Mouse (Mus musculus) megakaryocyte progenitor cell, adult 5-6 weeks (primary cell): ENCODE measurements around the gene Tgif1. TPM values are rescaled to one million over a fixed set of nuclear protein-coding genes. Genes with fewer than 3 reads are reported as not detected.
A peak's percentile ranks its signal among the peaks of the same experiment; 100 is the strongest.
"Not testable (repeated sequence)": the region's sequence is repeated elsewhere in the genome, so short reads cannot be mapped to it uniquely, and the experiment has no call there.

Source experiments
- ATAC-seq: replicated peaks from 2 replicates; pipeline ENCODE4 v1.8.0; 2016; ENCODE audit warnings: mild to moderate bottlenecking, moderate TSS enrichment, inconsistent platforms; ENCODE audit not compliant: poor library complexity
- total RNA-seq, 2 experiments: library from RNA; stranded (forward) in 1 of 2; stranded (reverse) in 1 of 2; fragments of 157-497, 149-512 nt in 1 of 2; fragments of 200-1000 nt in 1 of 2; gene quantifications; 2 replicates each; pipeline versions ENCODE4 v1.2.3 to v1.2.4; 2015 to 2017

Gene Tgif1
- total RNA-seq, 2 experiments from 2014 or later: 47.0 to 85.6 TPM

DNA sequence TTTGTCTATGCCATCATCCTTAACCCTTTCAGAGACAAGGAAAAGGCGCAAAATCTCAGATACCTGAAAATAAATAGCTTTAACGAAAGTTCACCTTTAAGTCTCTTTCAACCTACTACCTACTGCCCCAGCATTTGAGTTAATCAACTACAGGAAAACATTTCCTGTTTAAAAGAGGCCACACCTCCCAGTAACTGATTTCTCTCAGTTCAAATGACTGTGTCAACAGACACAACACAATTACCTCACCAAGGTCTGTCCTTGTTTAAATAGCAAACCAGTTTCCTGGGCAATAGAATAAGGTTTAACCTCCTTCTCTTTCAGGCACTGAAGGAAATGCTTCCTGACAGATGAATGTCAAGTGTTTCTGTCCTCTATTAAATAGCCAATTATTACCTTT is 7.8 kb downstream of the Tgif1 start:
- no peak for ATAC-seq

DNA sequence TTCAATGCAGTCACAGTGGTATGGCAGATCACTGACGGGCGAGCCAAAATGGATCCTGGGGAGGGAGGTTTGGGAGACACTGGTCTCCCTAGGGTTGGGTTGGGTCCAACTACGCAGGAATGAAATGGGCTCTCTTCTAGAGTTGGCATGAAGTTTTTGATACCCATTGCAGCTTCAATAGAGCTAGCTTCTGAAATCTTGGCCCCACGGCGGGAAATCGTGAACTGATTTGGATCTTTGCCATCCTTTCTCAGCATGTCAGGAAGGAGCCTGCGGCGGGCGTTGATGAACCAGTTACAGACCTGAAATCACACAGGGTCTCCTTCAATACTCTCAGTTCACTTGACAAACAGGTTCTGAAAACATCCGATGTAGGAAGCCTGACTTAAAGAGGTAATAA is 8.4 kb downstream of the Tgif1 start:
- no peak for ATAC-seq

DNA sequence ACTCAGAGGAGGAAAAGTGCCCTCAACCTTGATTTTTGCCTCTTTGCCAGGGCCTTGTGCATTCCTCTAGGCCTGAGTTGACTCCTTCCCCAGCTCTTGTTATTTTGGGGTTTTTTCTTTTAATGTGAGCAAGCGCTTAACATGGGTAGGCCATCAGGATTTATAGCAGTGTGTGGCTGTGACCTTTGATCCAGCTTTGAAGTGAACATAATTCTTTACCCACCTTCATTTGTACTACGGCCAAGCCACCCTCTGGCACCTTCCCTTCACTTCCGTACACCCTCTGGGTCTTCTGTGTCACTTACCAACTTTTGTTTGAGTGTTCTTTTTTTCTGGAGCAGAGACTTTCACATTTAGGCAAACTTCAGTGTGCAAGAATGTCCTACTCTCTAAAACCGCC is 10.1 kb downstream of the Tgif1 start:
- ATAC-seq: no peak

DNA sequence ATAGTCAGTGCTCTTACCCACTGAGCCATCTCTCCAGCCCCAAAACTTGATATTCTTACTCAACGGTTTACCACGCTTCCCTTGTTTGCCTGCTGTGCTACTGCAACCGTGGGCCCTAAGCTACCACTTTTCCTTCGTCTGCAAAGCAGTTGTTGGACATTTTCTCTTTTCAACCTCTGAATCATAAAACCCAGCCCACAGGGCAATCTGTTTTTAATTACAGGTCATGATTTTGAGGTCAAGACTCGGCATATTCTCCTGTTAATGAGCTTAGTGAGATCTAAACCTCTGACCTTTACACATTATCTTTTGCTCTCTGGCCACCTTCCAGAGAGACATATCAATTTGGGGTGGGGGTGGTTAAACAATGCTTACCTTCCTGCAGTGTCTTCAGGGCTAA is 14.8 kb downstream of the Tgif1 start:
- ATAC-seq: no peak

DNA sequence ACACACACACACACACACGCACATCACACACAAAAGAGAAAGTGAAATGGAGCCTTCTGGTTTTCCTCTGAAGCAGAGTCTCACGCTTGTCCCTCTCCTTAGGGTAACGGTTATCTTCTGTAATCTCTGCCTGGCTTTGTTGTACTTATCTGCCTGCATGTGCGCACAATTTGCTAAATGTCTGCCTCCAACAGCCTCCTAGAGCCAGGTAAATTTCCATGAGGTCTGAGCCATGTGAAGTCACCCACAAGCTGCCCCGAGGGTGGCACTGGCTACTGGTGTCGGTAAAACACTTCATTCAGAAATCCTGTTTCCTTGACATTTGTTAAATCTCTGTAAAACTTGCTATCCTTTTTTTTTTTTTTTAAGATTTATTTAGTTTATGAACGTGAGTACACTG is 15.3 kb downstream of the Tgif1 start:
- no peak for ATAC-seq

DNA sequence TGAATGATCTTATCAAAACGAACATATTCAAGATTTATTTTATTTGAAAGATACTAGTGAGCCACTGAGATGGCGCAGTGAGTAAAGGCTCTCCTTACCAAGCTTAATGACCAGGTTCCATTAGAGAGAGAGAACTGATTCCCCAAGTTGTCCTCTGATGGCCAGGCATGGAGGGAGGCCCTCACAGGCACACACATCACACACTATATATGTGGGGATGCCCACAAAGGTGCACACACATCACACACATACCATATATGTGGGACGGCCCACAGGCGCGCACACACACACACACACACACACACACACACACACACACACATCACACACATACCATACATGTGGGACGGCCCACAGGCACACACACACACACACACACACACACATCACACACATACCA is 15.9 kb downstream of the Tgif1 start:
- ATAC-seq: not testable (repeated sequence)

DNA sequence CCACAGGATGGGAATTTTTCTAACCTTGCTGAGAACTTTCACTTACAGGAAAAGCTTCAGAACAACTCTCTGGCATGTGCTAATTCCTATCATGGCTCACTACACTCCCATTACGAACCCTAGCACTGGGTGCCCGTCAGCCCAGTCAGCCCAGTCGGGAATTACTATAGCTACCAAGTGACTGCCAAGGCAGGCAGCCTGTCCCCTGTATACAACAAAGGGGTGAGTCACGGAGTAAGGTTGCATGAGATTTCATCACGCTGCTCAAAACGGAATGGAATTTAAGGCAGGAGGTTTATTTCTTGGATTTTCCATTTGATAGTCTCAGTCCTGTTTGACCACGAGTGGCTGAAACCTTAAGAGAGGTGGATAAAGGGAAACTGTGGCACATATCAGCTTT is 16.5 kb downstream of the Tgif1 start:
- ATAC-seq: no peak

DNA sequence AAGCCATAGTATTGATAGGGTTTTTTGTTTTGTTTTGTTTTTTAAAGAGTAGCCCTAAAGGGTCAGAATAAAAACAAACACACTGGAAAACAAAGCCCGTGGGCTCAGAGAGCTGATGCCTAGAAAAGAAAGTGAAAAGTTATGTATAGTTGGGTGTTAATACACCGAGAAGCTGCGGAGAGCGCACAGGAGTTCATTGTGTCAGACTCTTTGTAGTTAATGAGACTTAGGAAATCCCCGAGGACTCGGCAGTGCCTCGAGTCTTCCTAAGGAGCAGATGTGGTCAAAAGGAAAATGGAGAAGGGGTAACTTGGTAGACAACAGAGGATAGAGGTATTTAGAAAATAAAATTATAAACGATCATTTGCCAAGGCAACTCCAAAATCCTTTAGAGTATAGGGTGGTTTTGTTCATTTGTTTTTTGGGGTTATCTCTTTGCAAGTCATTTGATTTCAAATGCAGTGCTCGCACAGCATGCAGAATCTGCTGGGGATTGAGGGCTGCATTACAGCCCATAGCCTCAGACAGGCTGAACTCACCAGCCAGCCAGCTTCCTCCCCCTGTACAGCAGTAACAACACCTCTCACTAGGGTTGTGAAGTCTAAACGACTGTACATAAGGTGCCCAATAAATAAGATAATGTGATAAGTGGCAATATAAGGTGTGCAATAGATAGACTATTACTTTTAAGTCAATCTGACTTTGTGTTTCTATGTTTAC is 18.1 kb downstream of the Tgif1 start:
- no peak for ATAC-seq

DNA sequence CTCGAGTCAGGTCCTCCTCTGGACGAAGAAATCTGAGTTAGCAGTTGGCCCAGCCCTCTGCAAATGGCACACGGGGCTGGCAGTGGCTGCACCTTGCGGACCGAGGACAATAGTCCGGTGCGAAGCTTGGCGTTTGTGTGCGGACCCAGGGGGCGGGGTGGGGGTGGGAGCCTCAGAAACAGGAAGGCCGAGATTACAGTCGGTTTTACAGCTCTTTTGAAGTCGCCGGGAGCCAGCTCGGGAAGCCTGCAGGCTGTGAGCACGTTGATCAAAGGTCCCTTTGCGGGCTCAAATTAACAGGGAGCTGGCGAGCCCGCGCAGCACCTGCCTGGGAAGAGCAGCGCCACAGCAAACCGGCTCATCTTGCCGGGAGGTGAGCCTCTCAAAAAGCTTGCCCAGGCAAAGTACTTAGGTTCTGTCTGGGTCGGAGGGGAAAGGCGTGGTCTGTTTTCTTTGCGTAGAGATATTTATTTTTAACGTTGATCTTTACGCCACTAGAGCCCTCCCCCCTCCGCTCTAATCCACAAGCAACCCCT is 18.8 kb downstream of the Tgif1 start:
- no peak; the same call in 1 of the 2 replicates for ATAC-seq

DNA sequence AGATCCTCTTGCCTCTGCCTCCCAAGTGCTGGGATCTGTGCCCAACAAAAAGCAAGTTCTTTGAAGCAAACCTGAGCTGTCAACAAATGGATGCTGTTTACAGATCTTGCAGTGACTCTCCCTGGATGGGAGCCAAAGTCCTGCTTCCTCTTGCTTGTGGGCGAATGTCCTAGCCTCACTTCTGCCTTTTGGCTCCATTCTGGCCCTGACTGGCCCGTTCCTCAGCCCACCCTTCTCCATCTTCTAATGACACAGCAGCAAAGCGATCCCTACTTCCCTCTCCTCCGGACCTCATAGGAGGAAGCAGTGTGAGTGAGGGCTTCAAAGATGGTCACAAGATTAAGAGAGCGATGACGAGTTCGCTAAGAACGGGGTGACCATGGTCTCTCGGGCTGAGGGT is 20.8 kb downstream of the Tgif1 start:
- ATAC-seq: peak; percentile 94

DNA sequence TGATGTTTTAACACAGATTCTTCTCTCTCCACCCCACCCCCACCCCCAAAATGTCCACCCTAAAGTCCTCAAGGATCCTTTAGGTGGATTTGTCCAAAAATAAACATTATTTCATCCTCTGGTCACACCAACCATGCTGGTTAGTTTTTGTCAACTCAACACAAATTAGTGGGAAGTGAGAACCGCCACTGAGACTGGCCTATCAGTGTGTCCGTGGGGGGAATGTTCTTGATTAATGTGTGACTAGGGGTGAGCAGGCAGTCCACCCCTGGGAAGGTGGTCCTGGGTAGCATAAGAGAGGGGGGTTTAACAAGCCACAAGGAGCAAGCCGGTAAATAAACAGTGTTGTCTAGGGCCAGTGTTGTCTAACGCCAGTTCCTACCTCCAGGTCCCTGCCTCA is 21.8 kb downstream of the Tgif1 start:
- ATAC-seq: no peak

DNA sequence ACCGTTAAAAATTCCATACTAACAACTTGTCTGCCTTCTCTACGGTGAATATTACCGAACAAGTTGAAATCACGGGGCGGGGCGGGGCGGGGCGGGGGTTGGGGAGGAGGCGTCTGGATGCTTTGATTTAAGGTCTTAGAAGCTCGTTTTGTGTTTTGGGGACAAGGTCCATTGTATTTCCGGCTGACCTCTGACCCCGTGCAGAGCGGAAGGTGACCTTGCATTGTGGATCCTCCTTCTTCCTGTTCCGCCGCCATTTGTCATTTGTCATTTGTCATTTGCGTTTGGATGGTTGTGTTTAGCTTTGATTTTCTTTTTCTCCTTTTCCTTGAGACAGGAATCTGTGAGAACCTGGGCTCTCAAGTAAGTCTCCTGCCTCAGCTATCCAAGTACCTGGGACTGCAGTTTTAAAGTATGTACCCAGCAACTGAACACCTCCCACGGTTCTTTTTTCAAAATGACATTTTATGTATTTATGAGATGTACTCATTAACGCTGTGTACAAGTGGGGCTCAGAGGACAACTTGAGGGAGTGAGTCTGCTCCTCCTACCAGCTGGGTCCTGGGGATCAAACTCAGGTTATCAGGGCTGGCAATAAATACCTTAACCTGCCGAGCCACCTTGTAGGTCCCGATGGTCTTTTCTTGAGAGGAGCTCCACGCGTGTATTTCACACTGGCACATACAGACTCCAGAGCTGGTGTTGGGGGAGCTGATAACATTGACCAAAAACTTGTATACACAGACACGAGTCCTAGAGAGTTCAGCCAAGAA is 23.2 kb downstream of the Tgif1 start:
- ATAC-seq: no peak

DNA sequence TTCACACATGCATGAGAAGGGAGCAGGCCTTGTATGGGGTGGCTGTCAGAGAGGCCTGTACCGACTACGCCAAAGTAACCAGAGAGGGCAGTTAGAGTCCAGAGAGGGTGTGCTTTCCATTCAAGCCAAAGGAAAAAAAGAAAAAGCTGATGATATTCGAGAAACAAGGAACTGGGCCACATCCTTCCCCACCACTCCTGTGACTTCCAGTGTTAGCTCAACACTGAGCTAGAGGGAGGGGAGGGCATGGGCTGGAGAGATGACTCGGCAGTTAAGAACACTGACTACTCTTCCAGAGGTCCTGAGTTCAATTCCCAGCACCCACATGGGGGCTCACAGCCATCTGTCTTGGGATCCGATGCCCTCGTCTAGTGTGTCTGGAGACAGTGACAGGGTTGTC is 24.1 kb downstream of the Tgif1 start:
- ATAC-seq: no peak

DNA sequence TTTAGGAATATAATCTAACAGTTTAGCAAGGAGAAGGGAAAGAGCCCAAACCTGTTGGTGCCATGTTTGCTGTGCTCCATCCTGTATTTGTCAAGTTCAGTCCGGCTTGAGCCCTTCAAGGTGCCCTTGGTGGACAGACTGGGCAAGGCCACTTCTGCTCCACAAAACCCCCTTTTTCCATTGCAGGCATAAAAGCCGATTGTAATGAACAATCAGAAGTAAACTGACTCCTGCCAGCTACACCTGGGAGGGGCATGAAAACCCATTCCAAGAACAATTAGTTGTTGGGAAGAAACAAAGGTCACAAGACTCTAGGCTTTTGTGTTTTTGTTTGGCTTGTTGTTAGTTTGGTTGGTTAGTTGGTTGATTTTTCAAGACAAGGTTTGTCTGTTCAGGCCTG is 24.8 kb downstream of the Tgif1 start:
- no peak for ATAC-seq

DNA sequence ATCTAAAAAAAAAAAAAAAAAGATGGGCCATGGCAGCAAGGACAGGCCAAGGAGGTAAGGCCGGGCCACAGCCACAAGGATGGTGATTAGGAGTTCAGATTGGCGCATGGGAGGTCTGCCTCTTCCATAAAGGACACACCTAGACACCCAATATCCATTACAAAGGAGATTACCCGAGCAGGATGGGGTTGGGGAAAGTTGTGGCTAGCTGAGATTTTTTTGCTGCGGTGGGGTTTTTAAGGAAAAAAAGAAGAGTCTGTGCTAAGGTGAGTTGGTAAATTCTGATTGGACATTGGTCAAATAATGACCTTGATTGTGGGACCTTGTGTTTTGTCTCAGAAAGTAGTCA is 25.2 kb downstream of the Tgif1 start:
- ATAC-seq: no peak

DNA sequence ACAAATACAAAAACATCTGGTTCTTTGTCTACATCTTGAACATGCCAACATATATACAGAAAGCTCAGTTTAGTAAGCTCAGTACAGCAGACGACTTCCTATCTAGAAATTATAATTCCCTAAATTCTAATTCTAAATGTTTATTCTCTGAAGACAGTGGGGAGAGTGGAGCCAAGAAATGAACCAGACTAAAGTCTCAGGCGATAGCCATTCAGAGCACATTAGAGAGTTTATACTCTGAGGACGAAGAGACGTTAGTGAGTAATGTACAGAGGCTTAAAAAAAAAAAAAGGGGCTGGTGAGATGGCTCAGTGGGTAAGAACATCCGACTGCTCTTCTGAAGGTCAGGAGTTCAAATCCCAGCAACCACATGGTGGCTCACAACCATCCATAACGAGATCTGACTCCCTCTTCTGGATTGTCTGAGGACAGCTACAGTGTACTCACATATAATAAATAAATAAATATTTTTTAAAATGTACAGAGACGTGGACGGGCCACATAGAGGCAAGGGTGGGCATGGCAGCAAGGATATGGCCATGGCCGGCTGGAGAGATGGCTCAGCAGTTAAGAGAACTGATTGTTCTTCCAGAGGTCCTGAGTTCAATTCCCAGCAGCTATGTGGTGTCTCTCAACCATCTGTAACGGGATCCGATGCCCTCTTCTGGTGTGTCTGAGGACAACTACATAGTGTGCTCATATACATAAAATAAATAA is 25.7 kb downstream of the Tgif1 start:
- ATAC-seq: not testable (repeated sequence)

DNA sequence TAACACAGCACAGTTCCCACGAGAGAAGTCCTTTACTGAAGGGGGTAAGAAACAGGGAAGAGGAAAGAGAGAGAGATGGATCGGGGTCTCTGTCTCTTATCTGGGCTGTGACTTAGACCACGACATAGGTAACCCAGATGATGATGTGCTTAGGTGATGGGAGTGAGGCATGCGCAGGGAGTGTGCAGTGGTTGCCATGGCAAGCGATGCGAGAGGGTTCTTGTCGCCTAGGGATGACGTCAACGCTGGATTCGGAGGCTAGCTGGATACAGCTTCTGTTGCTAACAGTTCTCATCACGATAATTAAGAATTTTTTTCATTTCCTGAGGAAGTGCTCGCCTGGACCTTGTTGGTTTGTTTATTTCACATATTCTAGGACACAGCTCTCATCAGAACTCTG is 27.1 kb downstream of the Tgif1 start:
- no peak for ATAC-seq

DNA sequence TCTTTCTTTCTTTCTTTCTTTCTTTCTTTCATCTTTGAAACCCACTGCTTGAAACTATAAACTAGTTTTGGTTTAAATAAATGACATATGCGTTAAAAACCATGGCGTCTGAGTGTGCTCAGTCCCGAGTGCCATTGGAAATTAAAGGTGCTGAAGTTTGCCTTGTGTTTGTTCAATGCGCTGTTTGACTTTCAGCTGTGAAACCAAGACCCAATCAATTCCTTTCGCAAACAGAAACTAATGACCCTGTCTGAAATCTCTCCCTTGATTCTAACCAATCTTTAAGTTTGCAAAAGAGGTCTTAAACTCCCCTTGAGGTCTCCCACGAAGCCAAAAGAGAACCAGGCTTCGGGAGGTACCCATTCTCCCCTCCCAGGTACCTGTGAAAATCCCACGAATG is 30.3 kb downstream of the Tgif1 start:
- ATAC-seq: no peak

DNA sequence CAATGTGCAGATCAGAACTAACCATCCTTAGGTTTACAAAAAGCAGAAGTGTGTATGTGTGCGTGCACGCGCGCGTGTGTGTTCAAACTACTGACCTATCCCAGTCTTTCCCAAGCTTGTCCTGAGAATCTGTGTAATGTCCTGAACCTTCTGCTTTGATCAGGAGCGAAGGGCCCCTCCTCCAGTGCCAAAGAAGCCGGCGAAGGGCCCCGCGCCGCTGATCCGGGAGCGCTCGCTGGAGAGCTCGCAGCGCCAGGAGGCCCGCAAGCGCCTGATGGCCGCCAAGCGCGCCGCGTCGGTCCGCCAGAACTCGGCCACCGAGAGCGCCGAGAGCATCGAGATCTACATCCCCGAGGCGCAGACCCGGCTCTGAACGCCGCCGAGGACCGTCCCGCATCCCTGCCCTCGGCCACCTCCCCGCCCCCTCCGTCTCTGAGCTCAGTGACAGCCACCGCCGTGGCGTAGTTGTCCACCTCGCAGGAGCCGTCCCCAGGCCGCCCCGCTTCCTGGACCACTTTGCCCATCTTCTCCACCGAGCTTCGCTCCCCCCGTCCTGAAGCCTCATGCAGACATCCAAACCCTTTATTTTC is 35.4 kb downstream of the Tgif1 start:
- ATAC-seq: peak; percentile 57

DNA sequence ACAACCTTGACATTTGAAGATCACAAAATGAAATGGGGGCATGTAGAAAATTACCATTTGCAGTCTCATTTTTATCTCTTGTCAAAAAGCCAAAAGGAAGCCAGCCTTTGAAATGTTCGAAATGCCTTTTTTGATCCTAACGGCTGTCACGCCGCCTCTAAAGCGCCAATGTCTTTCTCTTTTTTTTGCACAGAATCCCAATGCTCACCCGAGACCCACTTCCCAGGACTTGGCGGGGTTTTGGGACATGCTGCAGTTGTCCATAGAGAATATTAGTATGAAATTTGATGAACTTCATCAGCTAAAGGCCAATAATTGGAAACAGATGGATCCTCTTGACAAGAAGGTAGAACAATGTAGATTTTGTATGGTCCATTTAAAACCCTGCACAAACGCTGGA is 38.3 kb downstream of the Tgif1 start:
- no peak for ATAC-seq

DNA sequence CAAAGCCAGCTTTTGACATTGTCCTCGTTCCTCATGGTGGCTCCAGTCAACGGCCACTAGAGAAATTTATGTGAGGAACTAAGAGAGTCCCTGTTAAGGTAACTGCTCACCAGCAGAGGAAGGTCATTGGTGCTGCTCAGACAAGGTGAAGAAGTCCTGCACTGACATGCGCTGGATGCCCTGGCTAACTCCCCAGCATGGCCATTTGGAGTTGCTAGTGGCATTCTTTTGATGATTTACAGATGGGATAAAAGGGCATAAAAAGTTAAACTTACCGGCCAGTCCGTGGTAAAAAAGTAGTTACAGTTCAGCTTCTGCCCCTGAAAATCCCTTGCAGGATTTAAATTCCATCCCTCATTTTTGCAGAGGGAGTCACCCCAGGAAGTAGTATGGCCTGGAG is 42.6 kb downstream of the Tgif1 start:
- no peak for ATAC-seq
